Mouse (Mus musculus) cerebellum, postnatal 4 days (tissue): Measurements from ENCODE around the gene Pcdh9.

Experiments
- DNase-seq, 2 experiments: peaks; one replicate each; pipeline ENCODE4 v3.0.0; 2022; ENCODE audit warnings: low spot score in 2 of 2, mixed read lengths in 1 of 2

Gene Pcdh9

DNA sequence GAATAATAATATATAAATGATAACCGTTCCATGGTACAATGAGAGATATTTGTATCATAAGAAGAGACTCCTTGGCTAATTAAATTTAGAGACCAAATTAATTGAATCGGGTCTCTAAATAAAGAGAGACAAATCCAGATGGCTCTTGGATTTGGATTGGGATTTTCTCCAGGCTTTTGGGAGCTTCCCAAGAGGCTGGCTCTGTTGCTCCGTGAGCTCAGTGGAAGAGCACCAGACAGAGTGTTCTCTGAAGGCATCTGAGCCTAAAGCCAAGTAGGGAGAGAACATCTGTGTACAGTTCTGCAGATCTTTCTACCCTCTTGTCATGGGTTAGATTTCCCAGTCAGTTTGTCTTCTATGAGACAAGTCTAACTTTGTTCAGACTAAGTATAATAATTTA lies 95.9 kb downstream of the Pcdh9 start:
- no peak for DNase-seq

- DNase-seq = no peak
Measured at GRCm38 (mm10) chr14:93786234-93786633, 104.2 kb downstream of the Pcdh9 start.

DNA sequence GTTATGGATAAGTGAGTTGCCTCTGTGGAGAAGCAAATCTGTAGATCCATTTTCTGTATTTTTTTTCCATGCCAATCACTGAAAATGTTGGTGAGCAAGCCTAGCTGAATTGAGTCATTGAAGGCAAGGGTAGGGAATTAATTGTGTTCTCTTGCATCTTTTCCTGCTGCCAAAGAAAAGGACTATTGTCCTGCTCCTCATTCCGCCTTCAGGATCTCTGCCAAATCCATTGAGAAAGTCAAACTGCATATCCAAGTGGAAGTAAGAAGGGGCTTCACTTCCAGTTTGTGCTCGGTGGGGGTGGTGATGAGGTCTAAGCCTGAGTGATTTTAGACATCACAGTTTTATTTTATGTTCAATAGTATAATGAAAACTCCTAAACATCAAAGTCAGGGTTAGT lies 105.4 kb downstream of the Pcdh9 start:
- DNase-seq = peak in 1 of 2 experiments; percentile 14

DNA sequence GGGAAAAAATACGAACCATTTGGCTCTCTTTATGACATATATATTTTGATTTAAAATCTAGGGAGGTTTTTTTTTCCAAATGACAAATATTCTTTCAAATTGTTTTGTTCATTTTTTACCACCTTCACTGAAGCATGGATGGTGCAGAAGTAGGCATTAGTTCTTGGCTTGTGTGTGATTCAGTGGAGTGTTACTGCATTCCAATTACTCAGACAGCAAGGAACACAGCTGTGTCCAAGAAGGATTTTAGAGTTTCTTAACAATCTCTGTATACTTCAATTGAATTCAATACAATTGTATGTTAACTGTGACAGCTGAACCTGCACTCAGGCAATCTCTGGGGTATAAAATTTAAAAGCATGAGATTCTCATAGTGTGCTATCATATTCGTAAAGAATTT lies 127.6 kb downstream of the Pcdh9 start:
- no peak for DNase-seq

DNA sequence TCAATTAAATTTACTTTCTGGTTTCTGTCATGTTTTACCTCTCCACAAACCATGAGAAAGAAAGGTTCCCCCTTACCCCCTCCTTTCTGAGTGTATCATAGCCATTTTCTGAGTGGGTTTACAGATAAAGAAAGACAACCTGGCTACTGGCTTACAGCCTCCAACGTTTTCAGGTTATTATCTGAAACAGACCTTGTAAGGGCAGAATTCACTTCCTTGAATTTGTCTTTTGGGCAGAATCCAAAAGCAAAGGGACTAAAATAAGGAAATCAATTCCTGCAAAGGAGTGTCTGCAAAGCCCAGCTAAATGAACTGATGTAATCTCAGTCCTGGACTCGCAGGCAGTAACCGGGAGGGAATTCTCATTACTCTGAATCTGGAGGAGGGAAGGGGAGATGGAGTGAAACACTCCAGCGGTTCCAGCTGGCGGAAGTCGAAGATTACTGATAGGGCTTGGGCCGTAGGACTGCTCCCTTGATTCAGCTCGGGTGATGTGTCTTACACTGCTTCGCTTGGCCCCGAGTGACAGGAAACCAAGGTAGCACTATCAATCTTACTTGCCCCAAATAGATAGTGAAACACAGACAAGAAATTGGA lies 156.3 kb downstream of the Pcdh9 start:
- no peak for DNase-seq

DNA sequence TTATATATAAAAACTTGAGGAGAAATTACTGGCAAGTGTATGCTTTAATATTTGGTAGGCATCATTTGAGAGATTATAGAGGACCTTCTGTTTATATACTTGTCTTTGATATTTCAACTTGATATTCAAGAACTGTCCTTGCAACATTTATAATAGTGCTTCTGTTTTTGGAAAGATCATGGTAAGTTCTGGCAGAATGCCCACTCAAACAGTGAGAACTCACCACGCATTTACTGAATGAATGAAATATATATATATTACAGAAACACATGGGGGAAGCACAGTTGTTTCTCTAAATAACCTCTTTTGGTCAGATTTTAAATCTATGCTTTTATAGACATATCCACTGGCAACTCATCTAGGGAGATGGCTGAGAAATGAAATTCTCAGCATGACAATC lies 164.7 kb downstream of the Pcdh9 start:
- DNase-seq = no peak

DNA sequence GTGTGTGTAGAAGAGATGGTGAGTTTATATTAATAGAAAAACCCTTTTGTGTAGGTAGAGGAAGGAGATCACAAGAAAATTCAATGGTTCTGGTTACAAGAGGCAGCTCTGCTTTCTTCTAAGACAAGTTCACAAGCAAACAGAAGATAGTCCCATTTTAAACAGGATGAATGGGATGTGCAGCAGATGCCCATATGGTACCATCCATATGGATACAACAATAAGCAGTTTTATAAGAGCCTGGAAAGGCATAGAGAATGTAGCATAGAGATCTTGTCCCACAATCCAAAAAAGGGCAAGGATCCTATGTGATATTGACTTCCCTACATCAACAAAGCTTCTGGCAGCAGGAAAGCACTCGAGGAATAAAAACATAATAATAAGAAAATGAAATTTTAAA lies 171.3 kb downstream of the Pcdh9 start:
- no peak for DNase-seq

DNA sequence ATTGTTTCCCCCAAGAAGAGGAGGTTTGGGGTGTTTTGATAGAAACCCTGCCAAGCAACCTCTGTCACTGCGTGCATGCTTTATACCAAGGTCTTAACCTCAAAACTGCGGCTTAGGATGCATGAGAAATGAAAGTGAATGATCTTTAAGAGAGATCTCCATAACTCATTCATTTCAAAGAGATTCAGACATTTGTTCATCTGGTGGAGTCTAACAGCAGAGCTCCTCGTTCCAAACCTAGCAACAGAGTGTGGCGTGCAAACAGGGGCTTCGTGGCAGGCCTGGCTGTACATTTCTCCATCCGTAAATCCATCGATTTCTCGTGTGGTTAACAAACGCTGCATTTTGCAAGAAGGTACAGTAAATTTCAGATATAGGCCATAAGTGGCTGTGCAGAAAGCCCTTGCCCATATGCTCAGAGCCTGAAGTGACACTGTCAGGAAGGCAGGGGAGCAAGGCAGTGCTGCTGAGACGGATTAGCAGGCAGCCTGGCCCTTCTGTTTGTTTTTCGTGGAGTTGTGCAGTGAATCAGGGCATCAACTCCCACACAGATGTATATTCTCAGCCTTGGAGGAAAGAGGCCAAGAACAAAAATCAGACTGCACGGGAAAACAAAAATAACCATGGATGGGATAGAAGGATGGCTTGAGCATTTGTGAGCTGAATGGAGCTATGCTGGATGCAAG lies 177.1 kb downstream of the Pcdh9 start:
- DNase-seq = no peak

DNA sequence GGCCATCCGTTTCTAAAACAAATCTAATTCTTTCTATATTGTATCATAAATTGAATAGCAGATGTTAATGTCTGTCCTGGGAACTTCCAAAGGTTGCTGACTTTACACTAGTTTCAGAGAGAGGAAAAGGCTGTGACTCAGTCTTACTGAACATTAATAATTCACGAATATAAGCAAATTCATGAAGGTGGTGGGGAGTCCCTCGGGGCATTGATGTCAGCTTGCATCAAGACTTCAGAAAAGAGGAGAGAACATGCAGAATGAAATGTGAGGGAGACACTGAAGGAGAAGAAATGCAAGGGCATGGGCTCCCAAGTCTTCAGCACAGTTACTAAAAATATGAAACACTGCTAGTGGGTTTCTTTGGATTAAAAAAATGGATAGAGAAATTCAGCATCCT lies 181.8 kb downstream of the Pcdh9 start:
- no peak for DNase-seq

GRCm38 (mm10) chr14:93701385-93702101 lies 188.9 kb downstream of the Pcdh9 start:
- DNase-seq = no peak

DNA sequence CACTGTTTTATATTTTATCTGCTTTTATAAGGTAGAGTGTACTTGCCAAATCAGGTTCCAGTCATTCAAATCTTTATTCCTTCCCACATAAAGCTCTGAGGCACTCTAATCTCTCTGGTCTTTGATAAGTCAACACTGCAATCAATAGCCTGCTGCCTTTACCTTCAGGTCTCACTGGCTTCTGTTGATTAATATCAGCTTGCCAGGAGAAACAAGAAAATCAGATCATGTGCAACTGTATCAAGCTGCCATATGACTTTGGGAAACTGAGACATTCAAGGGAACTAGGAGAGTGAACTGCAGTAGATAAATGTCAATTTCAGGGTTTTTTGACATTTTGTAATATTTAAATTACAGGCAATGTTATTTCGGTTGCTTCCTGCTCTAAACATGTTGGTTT lies 189.6 kb downstream of the Pcdh9 start:
- DNase-seq = no peak

DNA sequence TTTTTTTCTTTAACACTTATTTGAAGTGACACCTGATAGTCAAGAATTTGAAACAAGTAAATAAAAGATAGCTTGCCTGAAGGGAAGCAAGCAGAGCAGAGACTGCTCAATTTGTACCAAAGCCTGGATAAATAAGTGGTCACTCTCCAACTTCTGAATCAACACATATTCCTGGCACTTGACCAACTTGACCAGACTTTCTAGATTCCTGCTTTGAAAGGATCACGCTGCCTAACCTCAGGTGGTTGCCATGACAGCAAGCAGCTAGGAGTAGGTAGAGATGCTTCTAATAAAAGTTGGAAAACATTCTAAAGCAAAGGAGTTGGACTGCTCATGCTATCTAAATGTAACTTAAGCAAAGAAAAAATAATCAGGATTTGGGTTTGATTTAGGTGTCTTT lies 205.8 kb downstream of the Pcdh9 start:
- DNase-seq = no peak

GRCm38 (mm10) chr14:93675273-93676068 lies 215.0 kb downstream of the Pcdh9 start:
- DNase-seq = peak in 1 of 2 experiments; percentile 16

DNA sequence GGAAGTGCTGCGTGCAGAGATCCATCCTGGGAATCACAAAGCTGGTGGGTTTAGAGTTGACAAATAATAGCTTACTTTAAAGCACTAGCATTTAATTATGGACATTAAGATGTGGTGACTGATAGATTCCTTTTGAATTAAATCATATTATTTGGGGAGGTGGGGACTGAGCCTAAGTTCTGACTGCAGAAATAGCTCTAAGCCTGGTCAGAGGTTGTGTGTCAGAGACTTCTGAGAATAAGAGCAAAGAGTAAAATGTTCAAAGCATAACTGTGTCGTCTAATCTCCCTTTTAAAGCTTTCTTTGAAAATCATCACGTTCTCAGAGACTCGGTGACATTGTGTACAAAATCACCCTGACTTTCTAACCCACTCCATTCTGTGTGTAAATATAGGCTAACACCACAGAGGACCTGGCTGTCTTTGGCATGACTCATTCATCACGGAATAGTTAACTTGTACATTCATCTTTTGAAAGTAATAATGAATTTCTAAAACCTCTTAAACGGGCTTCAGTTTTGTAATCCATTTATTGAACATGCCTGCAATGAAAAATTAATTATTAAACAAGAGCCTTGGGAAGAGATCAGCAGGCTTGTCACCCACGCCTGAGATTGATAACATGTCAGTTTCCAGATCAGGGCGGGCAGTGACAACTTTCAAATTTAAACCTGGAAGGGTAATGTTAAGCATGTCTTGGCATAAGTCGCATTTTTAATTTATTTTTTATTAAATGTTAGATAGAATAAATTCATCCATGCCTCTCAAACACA lies 236.3 kb downstream of the Pcdh9 start:
- no peak for DNase-seq

DNA sequence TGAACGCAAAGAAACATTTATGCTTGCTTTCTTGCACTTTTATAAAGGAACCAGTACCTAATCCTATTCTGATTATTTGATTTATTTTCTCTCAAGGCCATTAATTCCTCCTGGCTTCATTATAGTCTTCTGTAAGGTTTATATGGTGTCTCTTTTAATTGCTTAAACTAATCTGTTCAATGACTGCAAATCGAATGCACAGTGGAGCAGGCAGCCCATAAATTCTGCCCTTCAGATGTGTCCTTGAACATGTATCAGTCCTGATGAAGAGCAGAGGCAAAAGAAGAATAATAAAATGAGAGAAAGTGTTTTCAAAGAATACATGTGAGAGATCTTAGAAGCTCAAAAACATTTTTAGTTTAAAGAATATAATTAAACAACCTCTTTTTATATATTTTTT lies 263.2 kb downstream of the Pcdh9 start:
- no peak for DNase-seq

DNA sequence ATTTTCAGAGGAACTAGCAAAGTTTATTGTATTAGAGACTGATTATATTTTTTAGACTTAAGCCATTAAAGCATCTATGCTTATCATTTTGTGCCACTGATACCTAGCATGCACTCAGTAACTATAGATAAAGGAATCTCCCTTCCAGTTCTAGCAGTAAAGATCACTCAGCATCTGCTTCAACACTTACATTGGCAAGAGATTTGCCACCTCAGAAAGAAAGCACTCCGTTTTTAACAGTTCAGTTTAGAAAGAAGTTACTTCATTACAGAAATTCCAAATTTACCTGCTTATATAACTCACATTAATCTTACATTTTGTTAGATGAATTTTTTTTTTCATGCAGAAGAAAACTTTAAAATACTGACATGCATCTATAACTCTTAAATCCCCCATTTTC lies 266.3 kb downstream of the Pcdh9 start:
- DNase-seq = no peak

GRCm38 (mm10) chr14:93621211-93621610 lies 269.3 kb downstream of the Pcdh9 start:
- peak in 1 of 2 experiments; percentile 23 for DNase-seq

- no peak for DNase-seq
Measured at GRCm38 (mm10) chr14:93607546-93607945, 282.9 kb downstream of the Pcdh9 start.

DNA sequence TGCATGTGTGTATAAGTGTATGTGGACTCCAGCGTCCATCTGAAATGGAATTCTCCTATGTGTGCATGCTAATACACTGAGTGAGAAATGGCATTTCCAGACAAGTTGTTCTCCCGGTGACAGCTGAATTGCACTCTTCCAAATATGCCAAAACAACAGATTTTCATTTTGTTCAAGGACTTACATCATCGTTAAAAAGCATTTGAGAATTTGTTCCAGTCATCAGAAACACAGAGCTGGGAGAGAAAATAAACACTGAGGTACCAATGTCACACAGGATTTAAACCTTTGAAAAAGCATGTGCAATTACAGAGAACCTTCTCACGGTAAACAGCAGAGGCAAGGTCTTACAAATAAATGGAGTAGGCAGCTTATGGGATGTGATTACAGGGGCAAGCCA lies 290.5 kb downstream of the Pcdh9 start:
- DNase-seq = no peak

DNA sequence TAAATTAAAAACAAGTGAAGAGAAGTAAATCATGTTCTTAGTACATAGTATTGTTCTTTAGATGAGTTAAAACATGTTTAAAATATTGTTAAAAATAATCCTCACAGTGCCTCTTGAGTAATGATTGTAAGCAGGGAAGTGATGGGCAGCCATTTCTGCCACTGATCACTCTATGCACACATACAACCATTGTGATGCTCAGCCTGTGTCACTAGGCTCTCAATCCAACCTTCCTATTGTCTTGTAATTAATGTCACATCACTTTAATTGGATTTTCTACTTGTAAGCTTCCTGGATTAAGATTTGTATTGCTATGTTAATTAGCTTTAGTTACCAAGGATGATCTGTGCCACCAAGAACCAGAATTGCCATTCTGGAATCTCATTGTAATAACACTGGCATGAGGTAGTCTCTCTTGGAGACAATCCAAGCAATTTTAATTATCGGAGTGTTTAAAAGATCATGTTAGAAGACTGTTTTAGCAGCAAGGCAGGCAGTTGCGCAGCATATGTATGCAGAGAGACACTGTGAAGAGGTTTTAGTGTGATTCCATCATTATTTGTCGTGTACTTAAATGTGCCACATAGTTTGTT lies 305.0 kb downstream of the Pcdh9 start:
- DNase-seq = no peak

- no peak for DNase-seq
Measured at GRCm38 (mm10) chr14:93564361-93564760, 326.1 kb downstream of the Pcdh9 start.
